Mouse (Mus musculus) gastrocnemius, postnatal 4 days (tissue): ENCODE data around the gene Ky. TPM values are rescaled to one million over a fixed set of nuclear protein-coding genes. Genes with fewer than 3 reads are reported as not detected.

Experiments
- DNase-seq, 2 experiments: peaks; one replicate each; pipeline ENCODE4 v3.0.0; 2021 to 2022; ENCODE audit warnings: low spot score in 2 of 2, mixed read lengths in 2 of 2
- long read RNA-seq, 2 experiments: library from polyadenylated mRNA; stranded (forward); transcript quantifications; one replicate each; pipeline ENCODE4 v2.0.0; 2021
- total RNA-seq, 2 experiments: library from RNA; stranded (reverse); gene quantifications; 2 replicates each; pipeline ENCODE4 v1.2.3; 2021

Gene Ky
- 100 to 1,000 TPM; 109 to 122 TPM for total RNA-seq
- long read RNA-seq, experiment 1, full-length matches to known transcripts: 4 of 20 reads
- long read RNA-seq, experiment 1, partial matches to known transcripts: 11 of 20 reads
- long read RNA-seq, experiment 1, other reads (novel, unspliced or antisense): 5 of 20 reads
- long read RNA-seq, experiment 2, full-length matches to known transcripts: 4 of 16 reads
- long read RNA-seq, experiment 2, partial matches to known transcripts: 2 of 16 reads
- long read RNA-seq, experiment 2, other reads (novel, unspliced or antisense): 10 of 16 reads

DNA sequence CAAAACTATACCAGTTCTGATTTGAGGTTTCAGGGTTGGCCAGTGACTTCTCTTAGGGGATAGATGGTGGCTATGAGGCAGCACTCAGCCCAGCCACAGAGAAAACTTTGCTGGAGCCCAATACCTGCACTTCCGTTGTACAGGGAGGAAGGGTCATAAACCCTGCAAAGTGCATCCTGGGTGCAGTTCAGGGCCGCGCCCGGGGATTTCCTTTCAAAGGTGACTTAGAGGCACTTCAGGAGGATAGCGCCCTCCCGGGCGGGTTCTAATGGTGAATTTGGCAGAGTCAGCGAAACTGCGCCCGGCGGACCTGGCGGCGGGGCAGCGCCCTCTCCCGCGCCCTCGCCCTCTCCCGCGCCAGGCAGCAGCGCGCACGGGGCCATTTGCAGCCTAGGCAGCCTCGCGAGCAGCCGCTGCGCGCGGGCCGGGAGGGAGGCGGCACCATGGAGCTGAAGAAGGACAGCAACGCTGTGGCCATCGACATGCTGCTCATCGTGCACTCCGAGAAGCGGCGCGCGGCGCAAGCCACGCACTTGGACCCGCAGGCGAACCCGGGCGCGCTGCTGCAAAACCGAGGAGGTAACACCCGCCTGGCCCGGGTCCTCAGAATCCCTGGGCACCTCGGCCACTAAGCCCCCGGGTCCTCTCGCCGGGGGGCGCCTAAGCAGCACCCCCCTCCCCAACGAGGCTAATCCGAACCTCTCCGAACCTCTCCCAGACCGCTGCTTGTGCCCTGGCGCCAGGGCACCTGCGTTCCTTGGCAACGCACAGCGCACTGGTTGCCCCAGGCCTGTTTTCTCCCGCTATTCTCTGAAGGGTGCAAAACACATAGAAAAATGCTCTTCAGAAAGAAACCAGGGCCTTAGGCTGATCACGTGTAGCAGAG is at the start of gene Ky:
Gene Ky (plus strand): TSS at position 51 of the 886 bp plus-strand sequence.
- DNase-seq: peak in 1 of 2 experiments; percentile 35

DNA sequence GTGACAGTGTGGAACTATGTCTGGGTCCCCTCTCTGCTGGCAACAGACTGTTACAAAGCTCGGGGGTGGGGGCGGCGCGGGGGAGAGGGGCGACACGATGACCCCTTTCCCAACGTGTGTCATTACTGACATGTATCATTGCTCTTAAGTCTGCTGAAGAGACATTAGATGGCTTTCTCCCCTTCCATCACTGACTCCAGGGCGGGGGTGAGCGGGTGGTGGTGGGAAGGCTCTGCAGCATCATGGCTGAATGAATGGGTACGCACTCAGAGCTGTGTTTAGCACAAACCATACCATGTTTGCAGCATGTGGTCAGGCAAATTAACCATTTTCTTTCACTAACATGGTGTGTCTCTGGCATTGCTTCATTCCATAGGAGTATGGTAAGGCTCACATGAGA is 43.3 kb upstream of the Ky start:
- no peak for DNase-seq

DNA sequence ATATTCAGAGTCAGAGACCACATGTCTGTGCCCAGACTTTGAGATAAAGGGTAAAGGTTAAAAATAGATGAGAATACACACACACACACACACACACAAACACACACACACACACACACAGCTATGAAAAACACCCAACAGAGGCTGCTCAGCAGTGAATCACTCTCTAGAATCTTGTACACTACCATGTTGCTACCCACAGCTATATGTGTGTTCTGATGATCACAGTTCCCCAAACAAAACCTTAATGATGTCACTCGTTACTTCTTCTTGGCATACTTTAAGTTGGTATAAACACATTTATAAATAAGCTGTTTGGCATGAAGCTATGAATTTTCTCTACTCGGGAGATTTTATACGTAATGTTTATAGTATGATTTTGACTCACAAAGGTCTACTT is 40.5 kb upstream of the Ky start:
- no peak for DNase-seq

- no peak for DNase-seq
Measured at GRCm38 (mm10) chr9:102465726-102466125, 39.8 kb upstream of the Ky start.

- no peak for DNase-seq
Measured at GRCm38 (mm10) chr9:102470076-102470819, 35.3 kb upstream of the Ky start.

DNA sequence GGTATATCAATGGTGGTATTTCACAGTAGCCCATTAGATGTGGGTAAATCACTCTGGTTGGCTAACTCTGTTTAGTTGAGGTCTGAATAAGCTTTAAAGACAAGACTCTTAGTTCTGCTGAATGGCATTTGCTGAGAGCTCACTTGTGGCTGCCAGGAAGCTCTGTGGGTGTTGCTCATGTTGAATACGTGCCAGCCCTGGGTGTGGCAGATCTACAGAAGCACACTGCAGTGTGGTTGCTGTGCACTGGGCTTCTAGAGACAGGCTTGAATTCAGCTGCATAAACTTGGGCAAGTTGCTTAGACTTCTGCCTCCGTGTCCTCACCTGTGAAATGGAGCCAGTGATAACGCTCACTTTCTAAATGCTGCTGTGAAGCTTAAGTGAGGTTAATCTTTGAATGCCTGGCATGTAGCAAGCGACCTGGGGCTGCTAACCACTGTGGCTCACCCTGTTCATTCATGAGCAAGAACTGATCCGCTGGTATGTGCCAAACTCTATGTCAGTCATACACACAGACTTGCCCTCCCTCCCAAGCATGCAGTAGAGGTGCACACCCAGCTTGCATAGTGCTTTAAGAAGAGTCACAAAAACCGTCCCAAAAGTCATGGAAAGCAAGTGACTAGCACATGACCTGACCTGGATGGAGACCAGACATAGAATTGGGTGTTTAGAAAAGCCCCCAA is 27.6 kb upstream of the Ky start:
- no peak for DNase-seq

GRCm38 (mm10) chr9:102478451-102478835 is 27.1 kb upstream of the Ky start:
- DNase-seq: no peak

DNA sequence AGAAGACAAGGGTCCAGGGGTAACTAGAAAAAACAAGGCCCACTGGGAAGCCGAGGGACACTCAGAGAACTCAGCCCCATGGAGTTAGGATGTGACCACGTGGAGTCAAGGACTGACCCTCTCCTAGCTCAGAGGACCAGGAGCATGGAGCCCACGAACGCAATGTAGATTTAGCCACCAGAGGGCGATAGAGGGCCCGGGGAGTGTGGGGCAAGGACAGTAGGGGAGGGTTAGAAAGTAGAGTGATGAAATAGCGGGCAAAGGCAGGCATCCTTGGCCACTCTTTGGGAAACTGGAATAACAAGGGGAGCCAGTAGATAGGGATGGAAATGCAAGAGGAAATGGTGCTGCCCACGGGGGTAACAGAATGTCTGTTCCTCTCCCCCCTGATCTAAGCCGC is 26.5 kb upstream of the Ky start:
- no peak for DNase-seq

GRCm38 (mm10) chr9:102492031-102492795 is 13.3 kb upstream of the Ky start:
- no peak for DNase-seq

GRCm38 (mm10) chr9:102493044-102493443 is 12.5 kb upstream of the Ky start:
- DNase-seq: no peak

DNA sequence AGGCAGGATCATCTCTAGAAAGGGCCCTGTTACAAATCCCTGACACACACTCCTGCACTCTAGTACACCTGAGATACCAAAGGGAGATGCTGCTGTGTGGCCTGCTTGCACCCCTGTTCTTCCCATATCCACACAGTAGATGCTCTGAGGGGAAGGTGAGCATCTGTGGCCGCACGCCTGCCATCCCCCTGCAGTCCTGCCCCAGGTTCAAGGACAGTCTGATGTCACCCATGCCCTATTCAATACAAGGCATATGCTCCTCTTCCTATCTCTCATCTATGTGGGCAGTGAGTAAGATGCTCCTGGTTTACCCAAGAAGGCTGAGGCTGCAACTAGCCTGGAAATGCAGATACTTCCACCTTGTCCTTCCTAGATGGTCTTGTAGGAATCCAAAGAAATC is 11.6 kb upstream of the Ky start:
- DNase-seq: no peak

DNA sequence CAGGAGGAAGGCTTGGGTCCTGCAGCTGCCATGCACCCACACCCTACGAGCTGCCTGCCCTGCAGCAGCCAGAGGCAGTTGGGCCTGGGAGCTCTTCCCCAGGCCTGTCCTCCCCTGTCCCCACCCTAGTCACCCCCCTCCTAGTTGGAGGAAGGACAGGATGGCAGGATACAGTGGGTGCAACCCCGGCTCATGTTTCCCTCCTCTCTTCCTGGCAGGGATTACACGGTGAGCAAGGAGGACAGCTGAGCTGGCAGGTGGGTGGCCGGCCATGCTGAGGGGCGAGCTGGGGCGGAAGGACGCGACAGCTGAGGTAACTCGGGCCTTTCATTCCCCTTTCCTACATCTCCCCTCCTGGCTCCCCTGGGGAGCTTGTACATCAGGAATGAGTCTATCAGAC is 11.1 kb upstream of the Ky start:
- no peak for DNase-seq

DNA sequence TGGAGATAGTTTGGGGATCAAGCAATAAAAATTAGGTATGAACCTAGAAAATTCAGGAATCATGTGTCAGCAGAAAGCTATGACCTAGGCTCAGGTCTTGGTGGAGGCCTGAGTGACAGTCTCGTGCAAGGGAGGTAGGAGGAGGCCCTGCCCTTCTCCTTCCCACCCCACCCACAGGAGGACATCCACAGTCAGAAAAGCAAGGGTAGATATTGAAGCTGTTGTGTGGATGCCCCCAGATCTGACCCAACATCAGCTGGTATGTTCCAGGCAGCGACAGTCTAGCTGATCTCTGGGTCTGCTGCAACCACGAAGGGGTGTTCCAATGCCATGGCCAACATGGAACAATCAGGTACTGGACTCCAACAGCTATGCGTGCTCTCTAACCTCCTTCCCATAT is 10.3 kb upstream of the Ky start:
- DNase-seq: no peak

- no peak for DNase-seq
Measured at GRCm38 (mm10) chr9:102496481-102497041, 9.0 kb upstream of the Ky start.

DNA sequence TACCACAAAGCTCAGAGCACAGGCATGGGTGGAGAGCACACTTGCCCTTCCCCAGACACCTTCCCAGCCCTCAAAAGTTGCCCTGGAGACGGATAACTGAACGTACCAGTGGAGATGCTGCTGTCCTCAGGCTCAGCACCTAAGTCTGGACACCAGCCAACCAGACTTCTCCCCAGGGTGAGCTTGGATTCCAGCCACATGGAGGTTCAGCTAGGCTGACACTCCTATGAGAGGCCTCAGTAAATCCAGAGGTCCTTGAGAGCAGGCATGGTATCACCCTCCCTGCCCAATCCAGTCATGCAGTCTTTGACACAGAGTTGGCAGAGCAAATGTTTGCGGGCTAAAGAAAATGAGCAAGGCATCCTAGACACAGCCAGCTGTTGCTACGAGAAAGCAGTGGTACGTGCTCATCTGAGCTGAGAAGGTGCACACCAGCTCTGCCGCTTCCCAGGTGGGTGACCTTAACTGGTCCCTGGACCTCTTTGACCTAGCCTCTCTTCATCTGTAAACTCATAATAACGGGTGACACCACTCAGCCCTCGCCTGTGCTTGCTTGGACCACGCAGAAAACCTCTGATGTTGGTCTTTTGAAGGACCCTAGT is 8.4 kb upstream of the Ky start:
- no peak for DNase-seq

GRCm38 (mm10) chr9:102497833-102498430 is 7.6 kb upstream of the Ky start:
- no peak for DNase-seq

GRCm38 (mm10) chr9:102498701-102499100 is 6.8 kb upstream of the Ky start:
- DNase-seq: no peak

- DNase-seq: no peak
Measured at GRCm38 (mm10) chr9:102499266-102499665, 6.3 kb upstream of the Ky start.

GRCm38 (mm10) chr9:102499746-102500145 is 5.8 kb upstream of the Ky start:
- no peak for DNase-seq
